Mouse (Mus musculus) embryo, embryonic 11.5 days (tissue): Measurements from ENCODE around the gene Des.

Experiments used
- DNase-seq: peaks from one replicate; pipeline ENCODE4 v3.0.0-alpha.2; 2012; ENCODE audit warnings: low read depth, low spot score

The Des gene

GRCm38 (mm10) chr1:75347279-75347678 is 12.8 kb upstream of the Des start:
- no peak for DNase-seq

- DNase-seq, result no peak
Measured at GRCm38 (mm10) chr1:75349275-75349674, 10.9 kb upstream of the Des start.

GRCm38 (mm10) chr1:75357261-75357660 is 2.9 kb upstream of the Des start:
- no peak for DNase-seq

GRCm38 (mm10) chr1:75358009-75358408 is 2.1 kb upstream of the Des start:
- no peak for DNase-seq

- no peak for DNase-seq
Measured at GRCm38 (mm10) chr1:75359346-75359745, 783 bp upstream of the Des start.

- no peak for DNase-seq
Measured at GRCm38 (mm10) chr1:75361123-75361522, 994 bp downstream of the Des start.

- DNase-seq, result no peak
Measured at GRCm38 (mm10) chr1:75361750-75362149, 1.6 kb downstream of the Des start.

GRCm38 (mm10) chr1:75363868-75364267 is 3.7 kb downstream of the Des start:
- DNase-seq, result no peak

- DNase-seq, result no peak
Measured at GRCm38 (mm10) chr1:75365510-75366137, 5.5 kb downstream of the Des start.

GRCm38 (mm10) chr1:75369360-75369983 is 9.3 kb downstream of the Des start:
- DNase-seq, result no peak

GRCm38 (mm10) chr1:75369984-75370660 is 10.0 kb downstream of the Des start:
- no peak for DNase-seq

- DNase-seq, result no peak
Measured at GRCm38 (mm10) chr1:75371317-75372095, 11.4 kb downstream of the Des start.

- DNase-seq, result no peak
Measured at GRCm38 (mm10) chr1:75372450-75372849, 12.3 kb downstream of the Des start.

GRCm38 (mm10) chr1:75373276-75373675 is 13.1 kb downstream of the Des start:
- DNase-seq, result no peak

- DNase-seq, result no peak
Measured at GRCm38 (mm10) chr1:75374950-75375936, 15.1 kb downstream of the Des start, which contains the start of gene Speg. Speg (plus strand) TSS chr1:75375297.

GRCm38 (mm10) chr1:75379196-75379595 is 19.1 kb downstream of the Des start:
- no peak for DNase-seq

- no peak for DNase-seq
Measured at GRCm38 (mm10) chr1:75379931-75380330, 19.8 kb downstream of the Des start.

- DNase-seq, result no peak
Measured at GRCm38 (mm10) chr1:75380951-75381350, 20.8 kb downstream of the Des start.

- no peak for DNase-seq
Measured at GRCm38 (mm10) chr1:75381482-75382355, 21.6 kb downstream of the Des start.
